Mouse (Mus musculus) forebrain, embryonic 15.5 days (tissue): ENCODE measurements at regions not wholly inside any gene's neighbourhood (a gene's known extent, or its start where the extent isn't known, plus 50 kb on each side); places are given as distances from the start of the nearest gene placed in this dataset.

Source experiments
- ATAC-seq: fragments of 200-750 bp; cut with Nextera tagmentation; replicated peaks from 2 replicates; pipeline ENCODE4 v1.8.0; 2017; ENCODE audit warnings: mild to moderate bottlenecking, moderate TSS enrichment, moderate library complexity
- H3K27ac ChIP-seq: fragments of 300-500 bp; sonication (generic); replicated peaks from 2 replicates; pipeline ENCODE4 v1.5.1; 2015; ENCODE audit warnings: mild to moderate bottlenecking, inconsistent platforms
- H3K27me3 ChIP-seq: fragments of 300-500 bp; sonication (generic); 2 replicates; pipeline ENCODE4 v1.6.1; 2015; ENCODE audit warnings: inconsistent platforms
- H3K36me3 ChIP-seq: fragments of 300-500 bp; sonication (generic); 2 replicates; pipeline ENCODE4 v1.6.1; 2015; ENCODE audit warnings: mild to moderate bottlenecking, inconsistent platforms
- H3K4me1 ChIP-seq: fragments of 300-500 bp; sonication (generic); 2 replicates; pipeline ENCODE4 v1.6.1; 2015; ENCODE audit warnings: inconsistent platforms
- H3K4me2 ChIP-seq: fragments of 300-500 bp; sonication (generic); replicated peaks from 2 replicates; pipeline ENCODE4 v1.6.1; 2015; ENCODE audit warnings: mild to moderate bottlenecking, inconsistent platforms
- H3K4me3 ChIP-seq: fragments of 300-500 bp; sonication (generic); 2 replicates; pipeline ENCODE4 v1.5.1; 2015; ENCODE audit warnings: mild to moderate bottlenecking, inconsistent platforms
- H3K9ac ChIP-seq: fragments of 300-500 bp; sonication (generic); replicated peaks from 2 replicates; pipeline ENCODE4 v1.6.1; 2015; ENCODE audit warnings: mild to moderate bottlenecking, inconsistent platforms
- H3K9me3 ChIP-seq: fragments of 300-500 bp; sonication (generic); 2 replicates; pipeline ENCODE4 v1.6.1; 2016; ENCODE audit warnings: inconsistent platforms
- WGBS: fragments of 180-500 bp; shearing (Covaris S2); methylation state at CpG from one replicate; pipeline ENCODE4 v1.1.7; 2015; ENCODE audit warnings: mixed read lengths; 5-methylcytosine and 5-hydroxymethylcytosine counted together

DNA sequence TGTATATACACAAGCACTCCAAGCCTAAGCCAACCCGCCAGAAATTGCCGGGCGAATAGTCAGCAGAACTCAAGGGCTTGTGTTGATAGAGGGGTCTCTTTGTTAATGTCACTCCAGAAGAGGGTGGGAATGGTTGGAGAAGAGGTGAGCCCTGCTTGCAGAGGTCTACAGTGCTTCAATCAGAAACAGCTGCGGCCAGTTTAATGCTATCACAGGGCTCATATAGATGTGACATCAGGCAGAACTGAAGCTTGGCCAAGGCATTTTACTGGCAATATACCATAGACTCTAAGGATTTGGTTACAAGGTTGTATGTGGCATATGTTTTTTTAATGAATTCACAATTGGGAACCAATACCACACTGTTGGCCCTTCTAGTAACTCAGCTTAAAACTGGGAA lies 787.4 kb downstream of the 5730522E02Rik start:
- no peaks in the 10 kb centered on the region for H3K4me1 ChIP-seq
- no peaks in the 10 kb centered on the region for H3K9me3 ChIP-seq
- WGBS: 94% methylated on average over 4 of the region's 4 CpGs
- H3K4me3 ChIP-seq: no peak overlapping the region
- no peaks in the 10 kb centered on the region for H3K27me3 ChIP-seq
- no peak for ATAC-seq
- H3K27ac ChIP-seq: no peak overlapping the region
- H3K36me3 ChIP-seq: no peaks in the 10 kb centered on the region
- H3K9ac ChIP-seq: no peak overlapping the region
- H3K4me2 ChIP-seq: no peak overlapping the region

DNA sequence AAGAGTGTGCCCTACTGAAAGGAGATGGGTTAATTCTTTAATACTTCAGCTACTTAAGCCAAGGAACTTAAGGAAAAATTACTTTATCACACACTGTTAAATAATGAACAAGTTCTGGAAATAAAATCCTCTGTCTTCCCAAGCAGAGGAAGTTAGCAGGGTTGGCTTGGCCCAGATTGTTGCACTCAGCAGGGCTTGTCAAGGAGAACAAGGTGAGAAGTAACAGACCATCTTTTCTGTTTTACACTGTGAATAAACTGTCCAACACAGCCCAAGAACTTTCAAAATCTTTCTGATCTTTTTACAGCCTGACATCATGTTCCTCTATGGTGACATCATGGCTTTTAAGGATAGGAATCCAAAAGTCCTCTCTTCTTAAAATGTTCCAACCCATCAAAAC lies 789.1 kb downstream of the 5730522E02Rik start:
- H3K4me1 ChIP-seq: no peaks in the 10 kb centered on the region
- no peak overlapping the region for H3K4me2 ChIP-seq
- no peaks in the 10 kb centered on the region for H3K9me3 ChIP-seq
- no peak overlapping the region for H3K4me3 ChIP-seq
- H3K27ac ChIP-seq: no peak overlapping the region
- no peaks in the 10 kb centered on the region for H3K36me3 ChIP-seq
- no peaks in the 10 kb centered on the region for H3K27me3 ChIP-seq
- no peak for ATAC-seq
- no peak overlapping the region for H3K9ac ChIP-seq

DNA sequence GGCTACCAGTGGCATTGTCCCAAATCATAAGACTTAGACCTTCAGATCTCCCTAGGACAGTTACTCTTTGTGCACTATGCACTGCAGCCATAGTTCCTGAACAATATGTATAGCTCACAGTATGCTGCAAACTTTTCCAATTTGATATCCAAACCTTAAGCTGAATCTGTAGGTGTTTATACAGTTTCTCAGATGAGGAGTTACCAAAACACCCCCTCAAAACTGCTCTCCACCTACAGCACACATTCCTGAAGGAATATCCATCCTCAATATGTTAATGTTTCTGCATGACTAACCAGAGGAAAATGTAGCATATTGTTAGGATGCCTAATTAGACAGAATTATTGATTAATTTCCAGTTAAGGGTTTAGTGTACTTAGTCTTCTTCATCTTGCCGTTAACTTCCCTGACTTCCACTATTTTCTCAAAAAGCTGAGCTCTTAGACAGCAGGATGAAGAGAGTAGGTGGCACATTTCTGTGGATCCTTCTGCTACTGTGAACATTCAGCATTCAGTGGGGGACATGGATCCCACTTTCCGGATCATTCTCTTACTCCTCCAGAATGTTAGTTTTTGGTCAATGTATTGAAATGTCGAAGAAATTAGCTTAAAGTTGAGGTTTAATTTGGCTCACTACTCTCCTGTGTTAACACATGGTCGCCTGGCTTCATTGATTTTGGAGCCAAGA lies 800.0 kb downstream of the 5730522E02Rik start:
- 85% methylated on average over 4 of the region's 4 CpGs for WGBS
- Histone ChIP-seq H3K4me2 (no peak overlapping the region), H3K36me3 (no peaks in the 10 kb centered on the region), H3K9me3 (no peaks in the 10 kb centered on the region), H3K27ac (no peak overlapping the region), H3K9ac (no peak overlapping the region), H3K4me1 (no peaks in the 10 kb centered on the region), H3K27me3 (no peaks in the 10 kb centered on the region), H3K4me3 (no peak overlapping the region)
- no peak for ATAC-seq

DNA sequence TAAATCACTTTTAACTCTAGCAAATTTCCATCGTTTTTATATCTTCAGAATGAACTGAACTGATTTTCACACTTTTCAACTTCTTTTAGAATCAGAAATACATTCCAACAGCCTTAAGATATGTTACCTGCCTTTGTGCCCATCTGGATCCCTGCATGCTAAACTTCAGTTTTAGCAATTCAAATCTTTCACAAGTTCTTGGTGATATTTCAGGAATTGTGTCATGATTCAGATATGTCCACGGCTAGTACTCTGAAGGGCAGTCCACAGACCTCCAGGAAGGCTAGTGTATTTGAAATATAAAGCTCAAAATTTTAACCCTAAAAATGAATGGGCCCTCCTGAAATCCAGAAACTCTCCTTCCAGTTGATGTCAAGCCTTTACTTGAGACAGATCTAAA lies 818.9 kb downstream of the 5730522E02Rik start:
- Histone ChIP-seq H3K4me3 (no peak overlapping the region), H3K27me3 (no peaks in the 10 kb centered on the region), H3K4me2 (no peak overlapping the region), H3K9me3 (no peaks in the 10 kb centered on the region), H3K9ac (no peak overlapping the region), H3K4me1 (no peaks in the 10 kb centered on the region), H3K27ac (no peak overlapping the region), H3K36me3 (no peaks in the 10 kb centered on the region)
- no peak for ATAC-seq
- WGBS: 77% methylated on average over 2 of the region's 2 CpGs

DNA sequence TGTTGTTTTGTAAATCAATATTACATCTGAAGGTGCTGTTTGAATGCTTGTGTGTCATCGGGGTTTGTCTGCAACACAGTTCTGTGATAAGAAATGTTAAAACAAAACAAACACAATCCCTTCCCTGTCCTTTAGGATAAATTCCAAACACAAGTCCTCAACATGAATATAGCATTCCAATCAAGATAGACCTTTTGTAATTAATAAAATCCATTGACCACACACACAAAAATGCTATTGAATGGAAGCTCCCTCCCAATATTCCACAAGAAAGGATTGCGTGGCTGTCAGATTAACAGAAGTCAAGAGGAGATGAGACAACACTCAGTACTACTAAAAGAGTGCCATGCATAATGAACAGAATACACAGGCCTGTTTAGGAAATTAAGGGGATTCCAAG lies 843.5 kb downstream of the 5730522E02Rik start:
- Histone ChIP-seq H3K36me3 (no peaks in the 10 kb centered on the region), H3K27ac (no peak overlapping the region), H3K4me3 (no peak overlapping the region), H3K9me3 (no peaks in the 10 kb centered on the region), H3K4me1 (peaks cover 20% of the 10 kb centered on the region), H3K27me3 (no peaks in the 10 kb centered on the region), H3K4me2 (no peak overlapping the region), H3K9ac (no peak overlapping the region)
- WGBS: 55% methylated on average over 2 of the region's 2 CpGs
- ATAC-seq: no peak

DNA sequence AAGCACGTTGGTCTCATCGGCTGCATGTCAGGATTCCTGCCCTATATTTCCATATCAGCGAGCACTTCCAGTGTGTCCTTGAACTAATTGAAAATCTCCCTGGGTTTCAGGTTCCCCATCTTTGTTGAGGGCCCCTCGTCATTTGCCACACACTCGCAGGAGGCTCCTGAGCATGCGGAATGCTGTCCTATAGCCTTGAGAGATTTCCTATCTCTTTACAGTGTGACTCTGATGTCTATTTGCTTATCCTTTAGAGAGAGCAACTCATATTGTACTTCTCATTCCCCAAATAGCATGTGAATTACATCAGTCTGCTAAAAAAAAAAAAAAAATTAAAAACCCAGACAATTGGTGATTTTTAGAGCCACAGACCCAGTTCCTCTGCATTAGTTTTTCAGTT lies 845.1 kb downstream of the 5730522E02Rik start:
- H3K36me3 ChIP-seq: no peaks in the 10 kb centered on the region
- ATAC-seq: no peak
- H3K4me3 ChIP-seq: no peak overlapping the region
- H3K27me3 ChIP-seq: no peaks in the 10 kb centered on the region
- peaks cover 20% of the 10 kb centered on the region for H3K4me1 ChIP-seq
- no peak overlapping the region for H3K4me2 ChIP-seq
- no peak overlapping the region for H3K9ac ChIP-seq
- H3K9me3 ChIP-seq: no peaks in the 10 kb centered on the region
- H3K27ac ChIP-seq: no peak overlapping the region
- 36% methylated on average over 6 of the region's 6 CpGs for WGBS

DNA sequence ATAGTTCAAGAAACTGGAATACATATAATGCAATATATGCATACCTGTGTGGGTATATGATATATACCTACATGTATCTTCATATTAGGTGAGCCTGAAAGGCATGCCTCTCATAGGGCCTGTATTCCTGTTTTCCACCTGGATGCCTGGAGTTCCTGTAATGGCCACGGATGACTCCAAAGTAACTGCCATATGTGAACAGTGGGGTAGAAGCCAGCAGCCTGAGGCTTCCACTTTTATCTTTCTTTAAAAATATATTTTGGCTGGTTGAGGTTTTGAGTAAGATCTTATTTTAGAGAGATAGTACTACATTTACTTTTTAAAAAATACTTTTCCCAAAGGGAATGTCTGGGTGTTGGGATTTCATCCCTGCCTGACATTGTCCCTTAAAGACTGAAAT lies 850.8 kb downstream of the 5730522E02Rik start:
- Histone ChIP-seq H3K36me3 (no peaks in the 10 kb centered on the region), H3K4me2 (no peak overlapping the region), H3K9ac (no peak overlapping the region), H3K9me3 (no peaks in the 10 kb centered on the region), H3K4me1 (peaks cover 26% of the 10 kb centered on the region), H3K27me3 (no peaks in the 10 kb centered on the region), H3K4me3 (no peak overlapping the region), H3K27ac (no peak overlapping the region)
- ATAC-seq: no peak
- 82% methylated on average over 1 of the region's 1 CpGs for WGBS

DNA sequence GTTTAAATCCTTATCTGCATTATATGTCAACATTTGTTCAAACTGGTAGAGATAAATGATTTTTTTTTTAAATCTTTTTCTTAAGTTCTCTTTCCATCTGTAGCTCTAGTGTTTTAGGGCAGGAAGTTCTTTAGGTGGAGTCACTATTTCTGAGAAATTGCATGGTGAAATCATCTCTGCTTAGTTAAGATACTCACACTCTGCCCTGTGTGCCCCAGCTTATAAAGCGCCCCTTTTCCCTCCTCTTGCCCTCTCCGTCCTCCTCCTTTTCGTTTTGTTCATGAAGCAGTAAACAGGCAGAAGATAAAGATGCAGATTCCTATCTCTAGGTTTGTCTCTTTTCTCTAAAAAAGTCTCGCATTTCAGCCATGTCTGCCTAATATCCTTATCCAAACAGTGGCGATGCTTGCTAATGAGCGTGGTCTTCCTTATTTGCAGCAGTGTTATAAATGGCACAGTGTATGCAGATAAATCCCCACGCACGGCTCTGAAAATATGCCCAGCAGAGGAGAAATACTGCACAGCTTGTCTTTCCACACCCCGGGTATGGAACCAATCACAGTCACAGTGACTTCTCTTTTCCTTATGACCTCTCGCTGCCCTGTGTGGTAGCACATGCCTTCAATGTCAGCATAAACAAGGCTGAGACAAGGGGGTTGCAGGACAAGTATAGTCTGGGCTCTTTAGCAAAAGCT lies 852.7 kb downstream of the 5730522E02Rik start:
- H3K27me3 ChIP-seq: no peaks in the 10 kb centered on the region
- peaks cover 26% of the 10 kb centered on the region for H3K4me1 ChIP-seq
- peak overlapping the region; percentile 36 for H3K4me3 ChIP-seq
- ATAC-seq: peak; percentile 55
- no peaks in the 10 kb centered on the region for H3K36me3 ChIP-seq
- peak overlapping the region; percentile 41 for H3K27ac ChIP-seq
- WGBS: 23% methylated on average over 10 of the region's 10 CpGs
- peak overlapping the region; percentile 52 for H3K4me2 ChIP-seq
- H3K9me3 ChIP-seq: no peaks in the 10 kb centered on the region
- H3K9ac ChIP-seq: peak overlapping the region; percentile 33; the same call in 1 of the 2 replicates

DNA sequence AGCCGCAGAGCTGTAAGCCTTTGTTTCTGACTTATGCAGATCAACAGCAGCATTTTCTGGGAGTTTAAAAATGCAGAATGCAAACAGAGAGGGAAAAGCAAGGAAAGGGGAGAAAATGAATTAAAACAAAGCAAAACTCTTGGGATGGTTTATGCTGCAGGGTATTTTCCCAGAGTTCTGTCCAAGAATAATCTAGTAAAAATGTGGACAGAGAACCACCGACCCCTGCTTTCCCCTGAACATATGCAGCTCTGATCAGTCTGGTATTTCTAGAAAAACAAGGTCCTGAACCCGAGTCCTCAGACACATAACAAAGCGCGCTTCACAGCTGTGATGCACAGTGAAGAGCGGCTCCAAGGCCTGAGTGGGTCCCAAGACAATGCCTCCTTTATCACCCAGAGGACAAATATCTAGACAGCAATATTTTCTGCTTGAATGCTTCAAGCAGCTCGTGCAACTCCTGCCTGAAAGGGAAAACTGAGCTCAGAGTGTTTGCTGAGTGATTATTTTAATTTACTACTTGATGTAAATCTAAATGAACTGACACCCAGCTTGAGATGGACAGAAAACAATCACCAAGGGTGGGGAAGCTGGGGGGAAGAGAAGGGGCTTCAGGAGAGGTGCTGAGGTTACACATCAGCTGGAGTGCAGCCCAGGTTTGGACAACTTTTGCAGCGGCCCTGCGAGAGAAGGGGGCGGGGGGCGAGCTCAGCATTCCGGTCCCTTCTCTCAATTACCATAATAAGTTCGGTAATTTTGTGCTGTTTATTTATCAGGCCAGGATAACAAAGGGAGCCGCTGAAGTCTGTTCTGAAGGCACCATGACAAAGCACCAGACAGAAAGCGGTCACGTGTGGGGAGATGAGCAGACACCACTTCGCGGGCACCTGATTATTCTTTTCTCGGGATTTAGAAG lies 853.6 kb downstream of the 5730522E02Rik start:
- H3K4me2 ChIP-seq: peak overlapping the region; percentile 52
- H3K27ac ChIP-seq: peak overlapping the region; percentile 41
- 2% methylated on average over 19 of the region's 19 CpGs for WGBS
- ATAC-seq: peak; percentile 83
- H3K9me3 ChIP-seq: no peaks in the 10 kb centered on the region
- H3K4me1 ChIP-seq: peaks cover 26% of the 10 kb centered on the region
- H3K36me3 ChIP-seq: no peaks in the 10 kb centered on the region
- peak overlapping the region; percentile 36 for H3K4me3 ChIP-seq
- H3K27me3 ChIP-seq: no peaks in the 10 kb centered on the region
- H3K9ac ChIP-seq: peak overlapping the region; percentile 33; the same call in 1 of the 2 replicates

DNA sequence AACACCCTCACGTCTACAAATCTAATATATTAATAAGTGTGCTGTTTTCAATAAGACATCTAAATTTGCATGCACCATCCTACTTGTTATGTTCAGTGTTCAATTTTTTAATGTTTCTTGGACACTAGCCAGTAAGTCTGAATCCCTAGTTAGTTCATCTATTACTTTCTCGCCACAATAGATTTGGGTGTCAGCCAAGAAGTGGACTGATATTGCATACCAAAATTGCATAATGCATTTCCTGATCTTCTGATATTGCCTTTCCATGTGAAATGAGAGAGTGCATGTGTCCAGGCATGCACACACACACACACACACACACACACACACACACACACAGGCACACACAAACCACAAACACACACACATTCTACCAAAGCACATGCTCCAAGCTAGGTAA lies 874.9 kb downstream of the 5730522E02Rik start:
- H3K9ac ChIP-seq: no peak overlapping the region
- WGBS: 46% methylated on average over 2 of the region's 2 CpGs
- H3K9me3 ChIP-seq: no peaks in the 10 kb centered on the region
- H3K4me1 ChIP-seq: no peaks in the 10 kb centered on the region
- H3K27me3 ChIP-seq: no peaks in the 10 kb centered on the region
- no peak for ATAC-seq
- H3K36me3 ChIP-seq: no peaks in the 10 kb centered on the region
- H3K4me2 ChIP-seq: no peak overlapping the region
- no peak overlapping the region for H3K27ac ChIP-seq
- no peak overlapping the region for H3K4me3 ChIP-seq

DNA sequence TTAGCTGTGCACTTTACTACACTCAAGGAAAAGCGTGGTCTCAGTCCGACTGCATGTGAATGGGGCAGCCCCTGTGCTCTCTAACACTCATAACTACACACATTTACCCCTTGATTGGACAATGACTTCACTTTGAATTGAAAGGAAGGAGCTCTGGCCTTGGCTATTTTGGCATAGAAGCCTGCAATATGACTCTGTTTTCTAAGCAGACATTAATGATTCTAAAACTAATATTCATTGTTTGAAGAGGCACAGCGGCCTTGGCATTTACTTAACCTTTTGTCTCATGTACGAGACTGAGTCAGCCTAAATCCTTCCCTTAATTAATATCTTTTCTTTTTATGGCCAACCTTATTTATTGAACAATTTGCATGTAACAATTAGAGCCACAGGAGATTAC lies 879.9 kb downstream of the 5730522E02Rik start:
- no peak overlapping the region for H3K27ac ChIP-seq
- H3K9ac ChIP-seq: no peak overlapping the region
- H3K4me2 ChIP-seq: no peak overlapping the region
- H3K36me3 ChIP-seq: no peaks in the 10 kb centered on the region
- ATAC-seq: no peak
- no peaks in the 10 kb centered on the region for H3K4me1 ChIP-seq
- no peaks in the 10 kb centered on the region for H3K9me3 ChIP-seq
- no peaks in the 10 kb centered on the region for H3K27me3 ChIP-seq
- WGBS: 48% methylated on average over 4 of the region's 4 CpGs
- H3K4me3 ChIP-seq: no peak overlapping the region

DNA sequence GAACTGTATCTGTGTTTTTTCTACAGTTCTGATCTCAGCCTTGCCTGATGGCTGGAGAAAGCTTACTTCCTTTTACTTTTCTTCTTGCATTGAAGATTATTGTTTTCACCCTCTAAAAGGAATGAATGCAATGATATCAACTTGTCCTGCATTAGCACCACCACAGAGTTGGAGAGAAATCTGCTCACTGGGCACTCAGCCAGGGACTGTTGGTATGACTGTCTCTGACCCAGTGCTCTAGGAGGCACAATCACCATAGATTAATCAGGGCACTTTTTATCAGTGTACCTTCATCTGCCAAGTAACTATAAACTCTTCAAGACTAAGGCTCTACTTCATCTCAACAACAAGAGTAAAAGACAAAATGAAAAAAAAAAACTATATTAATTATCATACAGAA lies 888.1 kb downstream of the 5730522E02Rik start:
- Histone ChIP-seq H3K9me3 (no peaks in the 10 kb centered on the region), H3K36me3 (no peaks in the 10 kb centered on the region), H3K4me3 (no peak overlapping the region), H3K27ac (no peak overlapping the region), H3K4me1 (no peaks in the 10 kb centered on the region), H3K27me3 (no peaks in the 10 kb centered on the region), H3K9ac (no peak overlapping the region), H3K4me2 (no peak overlapping the region)
- no peak for ATAC-seq
